Mouse (Mus musculus) lung, adult 18-20 months (tissue): ENCODE results near the gene Chkb.

Source experiments
- DNase-seq, 2 experiments: peaks; one replicate each; pipeline ENCODE4 v3.0.0; 2022; ENCODE audit warnings: mixed read lengths in 2 of 2

Gene Chkb

GRCm38 (mm10) chr15:89429352-89430221 is at the start of gene Chkb, which contains the start of the genes C730034F03Rik and Gm44502:
TSS of gene Chkb (minus strand) at chr15:89429908.
TSS of gene C730034F03Rik (plus strand) at chr15:89429589.
TSS of gene Gm44502 (minus strand) at chr15:89429696.
- peak; percentile 93 to 95 for DNase-seq

- no peak for DNase-seq
Measured at GRCm38 (mm10) chr15:89478622-89479021, 48.9 kb upstream of the Chkb start.

- no peak for DNase-seq
Measured at GRCm38 (mm10) chr15:89477806-89478205, 48.1 kb upstream of the Chkb start.

- DNase-seq: peak in 1 of 2 experiments; percentile 55
Measured at GRCm38 (mm10) chr15:89477091-89477491, 47.4 kb upstream of the Chkb start, which contains the start of gene Arsa. TSS of gene Arsa (minus strand) at chr15:89477425.

GRCm38 (mm10) chr15:89476475-89476815 is 46.7 kb upstream of the Chkb start:
- DNase-seq: no peak

GRCm38 (mm10) chr15:89475611-89476474 is 46.1 kb upstream of the Chkb start:
- DNase-seq: peak; percentile 97 to 98

- no peak for DNase-seq
Measured at GRCm38 (mm10) chr15:89475293-89475600, 45.5 kb upstream of the Chkb start.

- DNase-seq: no peak
Measured at GRCm38 (mm10) chr15:89474596-89475292, 45.0 kb upstream of the Chkb start.

- DNase-seq: no peak
Measured at GRCm38 (mm10) chr15:89473921-89474320, 44.2 kb upstream of the Chkb start.

- no peak for DNase-seq
Measured at GRCm38 (mm10) chr15:89473370-89473769, 43.7 kb upstream of the Chkb start.

- no peak for DNase-seq
Measured at GRCm38 (mm10) chr15:89471476-89471875, 41.8 kb upstream of the Chkb start.

GRCm38 (mm10) chr15:89468577-89468976 is 38.9 kb upstream of the Chkb start:
- DNase-seq: no peak

GRCm38 (mm10) chr15:89465052-89465451 is 35.3 kb upstream of the Chkb start:
- no peak for DNase-seq

GRCm38 (mm10) chr15:89463334-89464235 is 33.9 kb upstream of the Chkb start:
- no peak for DNase-seq

GRCm38 (mm10) chr15:89462176-89462575 is 32.5 kb upstream of the Chkb start:
- no peak for DNase-seq

GRCm38 (mm10) chr15:89461321-89461720 is 31.6 kb upstream of the Chkb start:
- no peak for DNase-seq

GRCm38 (mm10) chr15:89460298-89460697 is 30.6 kb upstream of the Chkb start:
- DNase-seq: no peak

- DNase-seq: no peak
Measured at GRCm38 (mm10) chr15:89459821-89460220, 30.1 kb upstream of the Chkb start.

GRCm38 (mm10) chr15:89458942-89459341 is 29.2 kb upstream of the Chkb start:
- no peak for DNase-seq

GRCm38 (mm10) chr15:89455642-89456041 is 25.9 kb upstream of the Chkb start:
- DNase-seq: no peak

- no peak for DNase-seq
Measured at GRCm38 (mm10) chr15:89454857-89455256, 25.1 kb upstream of the Chkb start.
